In the genomic region with DNA sequence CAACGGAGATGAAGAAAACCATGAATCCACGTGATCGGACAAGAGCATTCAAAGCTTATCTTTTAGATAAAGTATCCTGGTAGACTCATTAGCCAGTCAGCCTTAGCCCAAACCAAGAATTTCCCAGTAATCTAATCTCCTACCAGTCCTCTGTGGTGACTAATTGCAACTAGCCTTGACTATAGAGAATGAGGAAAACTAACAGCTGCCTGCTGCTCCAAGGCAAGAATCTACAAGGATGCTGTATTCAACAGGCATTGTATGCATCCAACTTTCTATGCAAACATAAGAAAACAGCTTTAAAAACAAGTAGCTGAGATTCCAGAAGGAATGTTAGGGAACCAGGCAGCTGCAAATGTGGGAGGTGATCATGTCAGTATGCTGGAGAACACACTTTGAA, we compare ENCODE assay signal across 21 mouse cellular contexts.
A peak's percentile ranks its signal among the peaks of the same experiment; 100 is the strongest.
DNase-seq lines count a peak whose midpoint lies in the region; TF ChIP-seq lines count a peak whose summit lies in the region.
"Had no signal": no experiment of that assay in that cellular context is flagged by ENCODE, and none has a peak within 500 bp of the region (broad histone marks: within the 10 kb centered on the region; RNA-seq: fewer than 3 reads in every experiment).

No protein-coding gene starts in this region.

- H3ac ChIP-seq in C2C12 (ENCODE audit: control insufficient read depth, insufficient read length, low read depth), result no peak overlapping the region

- H3K9me3 ChIP-seq in heart, embryonic 10.5 days, result no peaks in the 10 kb centered on the region
- H3K9me3 ChIP-seq: embryonic facial prominence, embryonic 10.5 days; embryonic facial prominence, embryonic 12.5 days; forebrain, embryonic 13.5 days; forebrain, embryonic 15.5 days; G1E had no signal

- H3K4me1 ChIP-seq in heart, embryonic 10.5 days, result peaks cover 24% of the 10 kb centered on the region; the same call in 1 of the 2 replicates
- H3K4me1 ChIP-seq: embryonic facial prominence, embryonic 10.5 days; embryonic facial prominence, embryonic 12.5 days had no signal

- H3K36me3 ChIP-seq in heart, embryonic 10.5 days, result no peaks in the 10 kb centered on the region
- H3K36me3 ChIP-seq in C2C12 (ENCODE audit: control insufficient read depth, insufficient read depth), result no peaks in the 10 kb centered on the region
- H3K36me3 ChIP-seq: embryonic facial prominence, embryonic 10.5 days; embryonic facial prominence, embryonic 12.5 days; forebrain, embryonic 15.5 days; G1E had no signal

- no peak for DNase-seq in heart, embryonic 10.5 days (ENCODE audit: low spot score)
- DNase-seq in heart, adult 11 months, result no peak
- peak; percentile 9 for DNase-seq in MN1 (ENCODE audit: low spot score)
- no peak for DNase-seq in testis, postnatal 10 days (ENCODE audit: low spot score)
- no peak for DNase-seq in layer of hippocampus, postnatal 10 days (ENCODE audit: low spot score in 2 of 2)
- DNase-seq: adrenal gland, adult 8-10 months; adrenal gland, postnatal 14 days; cerebellum, adult 11 months; cerebellum, adult 18-20 months; cerebellum, adult 8-10 months; cerebellum, adult 9-11 months; cerebellum, postnatal 14 days; cerebellum, postnatal 36 days; forebrain, postnatal 0 days had no signal

- no peaks in the 10 kb centered on the region for H3K79me2 ChIP-seq in C2C12 (ENCODE audit: control insufficient read depth, insufficient read depth)

- no peaks in the 10 kb centered on the region for H3K27me3 ChIP-seq in heart, embryonic 10.5 days (ENCODE audit: insufficient read depth, poor library complexity, severe bottlenecking)
- no peaks in the 10 kb centered on the region for H3K27me3 ChIP-seq in C2C12 (ENCODE audit: control insufficient read depth, insufficient read depth, insufficient read length)
- H3K27me3 ChIP-seq: CH12.LX; embryonic facial prominence, embryonic 12.5 days; forebrain, embryonic 13.5 days; forebrain, embryonic 15.5 days had no signal

- H3K4me3 ChIP-seq in heart, embryonic 10.5 days, result no peak overlapping the region
- no peak overlapping the region for H3K4me3 ChIP-seq in C2C12 (ENCODE audit: insufficient read depth, poor library complexity, severe bottlenecking)
- H3K4me3 ChIP-seq: embryonic facial prominence, embryonic 10.5 days; embryonic facial prominence, embryonic 12.5 days; forebrain, embryonic 13.5 days; forebrain, embryonic 15.5 days had no signal

- no peaks in the 10 kb centered on the region for H3K79me3 ChIP-seq in C2C12 (ENCODE audit: low read depth)

- TF ChIP-seq CTCF in C2C12 (IDR thresholded peaks at IDR 0.05; ENCODE audit: control insufficient read depth, insufficient read depth, insufficient read length), result no peak

- WGBS in heart, embryonic 10.5 days, result 18% methylated on average over 3 of the region's 3 CpGs

- H3K27ac ChIP-seq in heart, embryonic 10.5 days, result 0 out of 2 replicates have a peak overlapping the region, but pooled peaks have one; percentile 16
- H3K27ac ChIP-seq: embryonic facial prominence, embryonic 10.5 days; embryonic facial prominence, embryonic 12.5 days; forebrain, embryonic 13.5 days; forebrain, embryonic 15.5 days had no signal

TF ChIP-seq in C2C12, 6 proteins besides CTCF, POLR2A, EP300 and RAD21:
- TF ChIP-seq MYOD1 (IDR thresholded peaks at IDR 0.05; ENCODE audit: control insufficient read depth, insufficient read length, low read depth) (peak; percentile 70), CEBPB (IDR thresholded peaks at IDR 0.05; ENCODE audit: low read depth) (no peak), FOSL1 (IDR thresholded peaks at IDR 0.05; ENCODE audit: insufficient read depth, low read length, poor library complexity, severe bottlenecking) (no peak), MYOG (IDR thresholded peaks at IDR 0.05; ENCODE audit: control insufficient read depth, extremely low read depth, insufficient read length) (no peak), USF1 (IDR thresholded peaks at IDR 0.05; ENCODE audit: low read depth) (peak; percentile 52), MAX (IDR thresholded peaks at IDR 0.05) (no peak)
